Mouse (Mus musculus): Measurements from ENCODE around the gene Slc44a2.
A peak's percentile ranks its signal among the peaks of the same experiment; 100 is the strongest.

Slc44a2 gene

DNA sequence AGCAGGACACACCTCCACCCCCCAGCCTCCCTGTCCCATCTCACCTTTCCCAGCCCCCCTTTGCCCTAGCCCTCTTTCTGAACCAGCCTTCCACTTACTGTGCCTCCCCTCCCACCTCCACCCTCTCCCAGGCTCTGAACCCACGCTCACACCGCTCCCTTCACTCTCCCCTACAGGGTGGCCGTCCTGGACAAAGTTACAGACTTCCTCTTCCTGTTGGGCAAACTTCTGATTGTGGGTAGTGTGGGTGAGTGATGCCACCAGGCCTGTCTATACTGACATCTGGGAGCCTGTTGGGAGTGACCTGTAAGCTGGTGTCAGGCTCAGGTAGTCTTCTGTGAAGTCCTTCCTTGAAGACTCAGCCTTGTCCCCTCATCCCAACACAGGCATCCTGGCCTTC lies 27.7 kb downstream of the Slc44a2 start:
- H3K4me3 ChIP-seq (replicated peaks; ENCODE audit: low read length), result no peak overlapping the region
- peaks cover 55% of the 10 kb centered on the region for H3K4me1 ChIP-seq (replicated peaks; ENCODE audit: low read depth, low read length)
- peaks cover 72% of the 10 kb centered on the region for H3K36me3 ChIP-seq (ENCODE audit: insufficient read depth, low read length)
- H3K27me3 ChIP-seq (ENCODE audit: insufficient read depth, low read length), result no peaks in the 10 kb centered on the region
- no peaks in the 10 kb centered on the region for H3K9me3 ChIP-seq (ENCODE audit: low read length)
- TF ChIP-seq NANOG (IDR thresholded peaks at IDR 0.05; ENCODE audit: borderline replicate concordance, low read length) (no peak), POU5F1 (IDR thresholded peaks at IDR 0.05; ENCODE audit: borderline replicate concordance, low read length) (no peak), CTCF (conservative IDR thresholded peaks at IDR 0.05; ENCODE audit: low read length) (no peak)

GRCm38 (mm10) chr9:21351178-21351577 lies 30.7 kb downstream of the Slc44a2 start:
- Histone ChIP-seq H3K4me3 (replicated peaks; ENCODE audit: low read length) (no peak overlapping the region), H3K36me3 (ENCODE audit: insufficient read depth, low read length) (peaks cover 63% of the 10 kb centered on the region), H3K9me3 (ENCODE audit: low read length) (no peaks in the 10 kb centered on the region), H3K27me3 (ENCODE audit: insufficient read depth, low read length) (no peaks in the 10 kb centered on the region), H3K4me1 (replicated peaks; ENCODE audit: low read depth, low read length) (peaks cover 76% of the 10 kb centered on the region)
- no peak for TF ChIP-seq NANOG (IDR thresholded peaks at IDR 0.05; ENCODE audit: borderline replicate concordance, low read length)
- TF ChIP-seq CTCF (conservative IDR thresholded peaks at IDR 0.05; ENCODE audit: low read length), result no peak
- no peak for TF ChIP-seq POU5F1 (IDR thresholded peaks at IDR 0.05; ENCODE audit: borderline replicate concordance, low read length)

DNA sequence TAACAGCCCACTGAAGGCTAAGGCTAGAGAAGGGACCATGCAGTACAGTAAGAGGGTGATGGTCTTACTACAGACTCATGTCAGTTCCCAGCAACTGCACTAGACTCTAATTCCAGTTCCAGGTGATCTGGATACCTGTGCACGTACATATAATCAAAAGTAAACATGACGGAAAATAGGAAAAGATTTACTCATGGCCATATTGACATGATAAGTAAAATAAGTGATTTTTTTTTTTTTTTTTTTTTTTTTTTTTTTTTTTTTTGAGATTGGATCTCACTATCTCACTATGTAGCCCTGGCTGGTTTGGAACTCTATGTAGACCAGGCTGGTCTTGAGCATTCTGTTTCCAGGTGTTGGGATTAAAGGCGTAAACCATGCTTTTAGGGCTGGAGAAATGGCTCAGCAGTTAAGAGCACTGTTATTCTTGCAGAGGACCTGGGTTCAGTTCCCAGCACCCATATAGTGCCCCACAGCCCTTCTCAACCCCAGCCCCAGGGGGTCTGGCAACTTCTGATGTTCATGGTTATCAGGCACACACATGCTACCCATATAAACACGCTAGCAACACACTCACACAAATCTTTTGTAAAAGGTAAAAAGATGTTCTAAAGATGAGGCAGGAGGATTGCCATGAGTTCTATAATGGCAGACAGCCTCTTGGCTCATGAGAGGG lies 31.3 kb downstream of the Slc44a2 start:
- TF ChIP-seq CTCF (conservative IDR thresholded peaks at IDR 0.05; ENCODE audit: low read length), result no peak
- no peak for TF ChIP-seq NANOG (IDR thresholded peaks at IDR 0.05; ENCODE audit: borderline replicate concordance, low read length)
- no peak for TF ChIP-seq POU5F1 (IDR thresholded peaks at IDR 0.05; ENCODE audit: borderline replicate concordance, low read length)
- Histone ChIP-seq H3K9me3 (ENCODE audit: low read length) (no peaks in the 10 kb centered on the region), H3K36me3 (ENCODE audit: insufficient read depth, low read length) (peaks cover 63% of the 10 kb centered on the region), H3K4me1 (replicated peaks; ENCODE audit: low read depth, low read length) (peaks cover 71% of the 10 kb centered on the region), H3K27me3 (ENCODE audit: insufficient read depth, low read length) (no peaks in the 10 kb centered on the region), H3K4me3 (replicated peaks; ENCODE audit: low read length) (peak overlapping the region; percentile 75)

- Histone ChIP-seq H3K36me3 (ENCODE audit: insufficient read depth, low read length) (peaks cover 56% of the 10 kb centered on the region), H3K9me3 (ENCODE audit: low read length) (no peaks in the 10 kb centered on the region), H3K27me3 (ENCODE audit: insufficient read depth, low read length) (no peaks in the 10 kb centered on the region), H3K4me1 (replicated peaks; ENCODE audit: low read depth, low read length) (peaks cover 63% of the 10 kb centered on the region), H3K4me3 (replicated peaks; ENCODE audit: low read length) (peak overlapping the region; percentile 75)
- TF ChIP-seq CTCF (conservative IDR thresholded peaks at IDR 0.05; ENCODE audit: low read length) (no peak), NANOG (IDR thresholded peaks at IDR 0.05; ENCODE audit: borderline replicate concordance, low read length) (no peak), POU5F1 (IDR thresholded peaks at IDR 0.05; ENCODE audit: borderline replicate concordance, low read length) (no peak)
Measured at GRCm38 (mm10) chr9:21352463-21353372, 32.2 kb downstream of the Slc44a2 start.

- TF ChIP-seq NANOG (IDR thresholded peaks at IDR 0.05; ENCODE audit: borderline replicate concordance, low read length), result no peak
- no peak for TF ChIP-seq CTCF (conservative IDR thresholded peaks at IDR 0.05; ENCODE audit: low read length)
- TF ChIP-seq POU5F1 (IDR thresholded peaks at IDR 0.05; ENCODE audit: borderline replicate concordance, low read length), result no peak
- H3K27me3 ChIP-seq (ENCODE audit: insufficient read depth, low read length), result no peaks in the 10 kb centered on the region
- H3K4me1 ChIP-seq (replicated peaks; ENCODE audit: low read depth, low read length), result peaks cover 56% of the 10 kb centered on the region
- no peaks in the 10 kb centered on the region for H3K9me3 ChIP-seq (ENCODE audit: low read length)
- peaks cover 50% of the 10 kb centered on the region for H3K36me3 ChIP-seq (ENCODE audit: insufficient read depth, low read length)
- H3K4me3 ChIP-seq (replicated peaks; ENCODE audit: low read length), result peak overlapping the region; percentile 75
Measured at GRCm38 (mm10) chr9:21353373-21353686, 32.8 kb downstream of the Slc44a2 start.

DNA sequence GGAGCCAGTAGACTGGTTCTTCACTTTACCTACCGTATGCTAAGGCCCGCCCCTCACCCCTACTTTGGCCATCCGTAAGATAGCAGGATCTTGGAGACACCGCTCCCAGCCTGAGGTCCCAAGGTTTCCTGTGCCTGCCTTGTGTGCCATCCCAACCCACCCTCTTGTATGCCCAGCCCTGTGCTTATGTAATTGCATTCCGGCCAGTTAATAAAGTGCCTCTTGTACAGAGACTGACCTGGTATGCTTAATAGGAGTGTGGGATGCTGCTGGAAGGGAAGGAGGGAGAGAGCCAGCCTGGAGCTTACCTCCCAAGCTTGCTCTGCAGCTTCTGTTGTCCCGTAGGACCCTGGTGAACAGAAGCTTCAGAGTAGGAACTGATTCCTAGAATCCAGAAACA lies 34.3 kb downstream of the Slc44a2 start:
- Histone ChIP-seq H3K36me3 (ENCODE audit: insufficient read depth, low read length) (peaks cover 37% of the 10 kb centered on the region), H3K4me1 (replicated peaks; ENCODE audit: low read depth, low read length) (peaks cover 50% of the 10 kb centered on the region), H3K4me3 (replicated peaks; ENCODE audit: low read length) (no peak overlapping the region), H3K27me3 (ENCODE audit: insufficient read depth, low read length) (no peaks in the 10 kb centered on the region), H3K9me3 (ENCODE audit: low read length) (no peaks in the 10 kb centered on the region)
- TF ChIP-seq POU5F1 (IDR thresholded peaks at IDR 0.05; ENCODE audit: borderline replicate concordance, low read length) (no peak), NANOG (IDR thresholded peaks at IDR 0.05; ENCODE audit: borderline replicate concordance, low read length) (no peak), CTCF (conservative IDR thresholded peaks at IDR 0.05; ENCODE audit: low read length) (no peak)

GRCm38 (mm10) chr9:21356981-21357718 lies 36.7 kb downstream of the Slc44a2 start:
- H3K36me3 ChIP-seq (ENCODE audit: insufficient read depth, low read length), result peaks cover 20% of the 10 kb centered on the region
- TF ChIP-seq POU5F1 (IDR thresholded peaks at IDR 0.05; ENCODE audit: borderline replicate concordance, low read length) (no peak), NANOG (IDR thresholded peaks at IDR 0.05; ENCODE audit: borderline replicate concordance, low read length) (no peak), CTCF (conservative IDR thresholded peaks at IDR 0.05; ENCODE audit: low read length) (peak; percentile 98)
- no peak overlapping the region for H3K4me3 ChIP-seq (replicated peaks; ENCODE audit: low read length)
- H3K27me3 ChIP-seq (ENCODE audit: insufficient read depth, low read length), result peaks cover 4% of the 10 kb centered on the region
- H3K4me1 ChIP-seq (replicated peaks; ENCODE audit: low read depth, low read length), result peaks cover 31% of the 10 kb centered on the region
- H3K9me3 ChIP-seq (ENCODE audit: low read length), result no peaks in the 10 kb centered on the region
